Mouse (Mus musculus): ENCODE results near the gene Dgke.
"Not testable (repeated sequence)": the region's sequence is repeated elsewhere in the genome, so short reads cannot be mapped to it uniquely, and the experiment has no call there.

GRCm38 (mm10) chr11:89082691-89083090 is 16.0 kb upstream of the Dgke start:
- not testable (repeated sequence) for TF ChIP-seq POLR2A (IDR thresholded peaks at IDR 0.05; ENCODE audit: borderline replicate concordance, control insufficient read depth, low read depth, low read length); CTCF (IDR thresholded peaks at IDR 0.05; ENCODE audit: control insufficient read depth, insufficient read depth, low read length)
